Mouse (Mus musculus) layer of hippocampus, adult 18-20 months (tissue): ENCODE results near the gene Stpg3. TPM values are rescaled to one million over a fixed set of nuclear protein-coding genes. Genes with fewer than 3 reads are reported as not detected.
"Not testable (repeated sequence)": the region's sequence is repeated elsewhere in the genome, so short reads cannot be mapped to it uniquely, and the experiment has no call there.

Source experiments
- DNase-seq, 2 experiments: peaks; one replicate each; pipeline ENCODE4 v3.0.0; 2022; ENCODE audit warnings: low spot score in 2 of 2
- long read RNA-seq: library from polyadenylated mRNA; stranded (forward); transcript quantifications from one replicate; pipeline ENCODE4 v2.0.0, GENCODE M21; 2021
- total RNA-seq, 2 experiments: library from RNA; stranded (reverse); gene quantifications; 2 replicates each; pipeline ENCODE4 v1.2.3; 2021

Stpg3 gene
- total RNA-seq, result under 1 TPM; 0.18 to 0.25 TPM
- long read RNA-seq, result 0 reads

- no peak for DNase-seq
Observed at GRCm38 (mm10) chr2:25214444-25214843, at the start of gene Stpg3. Gene Stpg3 (minus strand): TSS chr2:25214637.

- DNase-seq, result no peak
Observed at GRCm38 (mm10) chr2:25263623-25264285, 49.3 kb upstream of the Stpg3 start.

GRCm38 (mm10) chr2:25262795-25263622, 48.6 kb upstream of the Stpg3 start:
- DNase-seq, result peak in 1 of 2 experiments; percentile 54

- DNase-seq, result peak; percentile 93 to 97
Observed at GRCm38 (mm10) chr2:25262291-25262767, 47.9 kb upstream of the Stpg3 start, which contains the start of gene Tprn. Gene Tprn (plus strand): TSS chr2:25262618.

- DNase-seq, result peak in 1 of 2 experiments; percentile 68
Observed at GRCm38 (mm10) chr2:25261870-25262269, 47.4 kb upstream of the Stpg3 start.

GRCm38 (mm10) chr2:25258887-25259286, 44.5 kb upstream of the Stpg3 start:
- no peak for DNase-seq

- not testable (repeated sequence) for DNase-seq
Observed at GRCm38 (mm10) chr2:25257250-25257649, 42.8 kb upstream of the Stpg3 start.

- not testable (repeated sequence) for DNase-seq
Observed at GRCm38 (mm10) chr2:25256443-25257109, 42.1 kb upstream of the Stpg3 start.

- DNase-seq, result peak; percentile 78 to 88
Observed at GRCm38 (mm10) chr2:25255284-25255779, 40.9 kb upstream of the Stpg3 start, which contains the start of gene Tmem203. Gene Tmem203 (plus strand): TSS chr2:25255439.

GRCm38 (mm10) chr2:25252331-25252730, 37.9 kb upstream of the Stpg3 start:
- no peak for DNase-seq

GRCm38 (mm10) chr2:25246183-25247072, 32.0 kb upstream of the Stpg3 start, which contains the start of gene AL732309.1:
Gene AL732309.1 (minus strand): TSS chr2:25246863.
- DNase-seq, result no peak

- DNase-seq, result no peak
Observed at GRCm38 (mm10) chr2:25244144-25244543, 29.7 kb upstream of the Stpg3 start.

GRCm38 (mm10) chr2:25243342-25243741, 28.9 kb upstream of the Stpg3 start:
- DNase-seq, result no peak

GRCm38 (mm10) chr2:25242101-25242506, 27.7 kb upstream of the Stpg3 start, which contains the start of the genes Rnf208 and Cysrt1:
Gene Rnf208 (plus strand): TSS chr2:25242255.
Gene Cysrt1 (minus strand): TSS chr2:25242452.
- peak in 1 of 2 experiments; percentile 50 for DNase-seq

- no peak for DNase-seq
Observed at GRCm38 (mm10) chr2:25241438-25241775, 27.0 kb upstream of the Stpg3 start.

- peak; percentile 58 to 77 for DNase-seq
Observed at GRCm38 (mm10) chr2:25240723-25241437, 26.4 kb upstream of the Stpg3 start.

- no peak for DNase-seq
Observed at GRCm38 (mm10) chr2:25240310-25240709, 25.9 kb upstream of the Stpg3 start.

GRCm38 (mm10) chr2:25239766-25240165, 25.3 kb upstream of the Stpg3 start:
- DNase-seq, result no peak

GRCm38 (mm10) chr2:25238106-25238505, 23.7 kb upstream of the Stpg3 start:
- DNase-seq, result no peak
